13 mouse cellular contexts compared by ENCODE assay signal in genomic region chr3:146337429-146337828, GRCm38 (mm10).
DNase-seq lines count a peak whose midpoint lies in the region; ATAC-seq and TF ChIP-seq lines count a peak whose summit lies in the region.
"Had no signal": no experiment of that assay in that cellular context is flagged by ENCODE, and none has a peak within 500 bp of the region (broad histone marks: within the 10 kb centered on the region; RNA-seq: fewer than 3 reads in every experiment).

No protein-coding gene starts in this region.

- peak overlapping the region; percentile 5 for H3K27ac ChIP-seq in heart, embryonic 11.5 days (ENCODE audit: low read depth, low read length)
- no peak overlapping the region for H3K27ac ChIP-seq in lung, embryonic 14.5 days (ENCODE audit: low read depth)
- peak overlapping the region; percentile 84 for H3K27ac ChIP-seq in hindbrain, embryonic 13.5 days
- H3K27ac ChIP-seq in neural tube, embryonic 13.5 days (replicated peaks), result peak overlapping the region; percentile 77
- H3K27ac ChIP-seq: embryonic facial prominence, embryonic 15.5 days had no signal

- intact Hi-C loops in heart, postnatal 25 days (cut with DNase I), result no loop called here

- H3K9me3 ChIP-seq in heart, embryonic 11.5 days (replicated peaks; ENCODE audit: control insufficient read depth, low read length), result no peaks in the 10 kb centered on the region
- no peaks in the 10 kb centered on the region for H3K9me3 ChIP-seq in lung, embryonic 14.5 days (ENCODE audit: low read depth, low read length)
- no peaks in the 10 kb centered on the region for H3K9me3 ChIP-seq in hindbrain, embryonic 13.5 days
- H3K9me3 ChIP-seq in neural tube, embryonic 13.5 days, result no peaks in the 10 kb centered on the region
- H3K9me3 ChIP-seq: embryonic facial prominence, embryonic 15.5 days had no signal

- peak overlapping the region; percentile 54 for H3K4me2 ChIP-seq in heart, embryonic 11.5 days
- H3K4me2 ChIP-seq in lung, embryonic 14.5 days, result peak overlapping the region; percentile 50
- H3K4me2 ChIP-seq in hindbrain, embryonic 13.5 days, result peak overlapping the region; percentile 49
- peak overlapping the region; percentile 47 for H3K4me2 ChIP-seq in neural tube, embryonic 13.5 days

- H3K4me1 ChIP-seq in heart, embryonic 11.5 days (ENCODE audit: control insufficient read depth, insufficient read depth, low read length), result peaks cover 10% of the 10 kb centered on the region; the same call in 1 of the 2 replicates
- H3K4me1 ChIP-seq in lung, embryonic 14.5 days (ENCODE audit: insufficient read depth), result no peaks in the 10 kb centered on the region; the same call in 1 of the 2 replicates
- peaks cover 39% of the 10 kb centered on the region for H3K4me1 ChIP-seq in hindbrain, embryonic 13.5 days (replicated peaks)
- H3K4me1 ChIP-seq in neural tube, embryonic 13.5 days (replicated peaks), result peaks cover 39% of the 10 kb centered on the region

- ATAC-seq in heart, embryonic 11.5 days (replicated peaks; ENCODE audit: insufficient number of reproducible peaks, low FRiP score, low TSS enrichment), result no peak
- peak; percentile 28; the same call in 1 of the 2 replicates for ATAC-seq in lung, embryonic 14.5 days (ENCODE audit: insufficient read depth)
- no peak for ATAC-seq in hindbrain, embryonic 13.5 days (ENCODE audit: low FRiP score)
- ATAC-seq in neural tube, embryonic 13.5 days (ENCODE audit: low read depth), result no peak
- no peak for ATAC-seq in erythroid progenitor cell, adult 5-6 weeks (replicated peaks; ENCODE audit: low FRiP score, poor library complexity, severe bottlenecking)

- peak overlapping the region; percentile 58; the same call in 1 of the 2 replicates for H3K9ac ChIP-seq in heart, embryonic 11.5 days (ENCODE audit: low read depth, low read length)
- no peak overlapping the region for H3K9ac ChIP-seq in lung, embryonic 14.5 days
- H3K9ac ChIP-seq in hindbrain, embryonic 13.5 days, result peak overlapping the region; percentile 67; the same call in 1 of the 2 replicates
- H3K9ac ChIP-seq in neural tube, embryonic 13.5 days, result peak overlapping the region; percentile 58; the same call in 1 of the 2 replicates
- H3K9ac ChIP-seq: embryonic facial prominence, embryonic 15.5 days had no signal

- no peak for TF ChIP-seq CTCF in lung, embryonic 14.5 days (IDR thresholded peaks at IDR 0.05; ENCODE audit: low read depth)

- WGBS in heart, embryonic 11.5 days (ENCODE audit: insufficient replicate concordance), result 60% methylated on average over 3 of the region's 3 CpGs
- 34% methylated on average over 3 of the region's 3 CpGs for WGBS in lung, embryonic 14.5 days
- 61% methylated on average over 3 of the region's 3 CpGs for WGBS in hindbrain, embryonic 13.5 days
- 50% methylated on average over 3 of the region's 3 CpGs for WGBS in neural tube, embryonic 13.5 days

- no peaks in the 10 kb centered on the region for H3K36me3 ChIP-seq in heart, embryonic 11.5 days (ENCODE audit: control insufficient read depth, insufficient read depth, low read length)
- no peaks in the 10 kb centered on the region for H3K36me3 ChIP-seq in lung, embryonic 14.5 days (ENCODE audit: insufficient read depth)
- no peaks in the 10 kb centered on the region for H3K36me3 ChIP-seq in hindbrain, embryonic 13.5 days
- no peaks in the 10 kb centered on the region for H3K36me3 ChIP-seq in neural tube, embryonic 13.5 days
- H3K36me3 ChIP-seq: embryonic facial prominence, embryonic 15.5 days had no signal

- DNase-seq in heart, postnatal 25 days (ENCODE audit: low spot score), result no peak
- peak; percentile 23 for DNase-seq in lung, embryonic 14.5 days
- no peak for DNase-seq in lung, postnatal 4 days
- DNase-seq in frontal cortex, adult 2 months (ENCODE audit: extremely low spot score in 1 of 2, low spot score in 1 of 2), result no peak
- DNase-seq: adrenal gland, postnatal 14 days; cerebellum, adult 18-20 months; gastrocnemius, postnatal 25 days; kidney, postnatal 36 days had no signal

- H3K27me3 ChIP-seq in heart, embryonic 11.5 days (ENCODE audit: control insufficient read depth, insufficient read depth, low read length), result no peaks in the 10 kb centered on the region
- no peaks in the 10 kb centered on the region for H3K27me3 ChIP-seq in lung, embryonic 14.5 days (ENCODE audit: insufficient read depth, low read length)
- H3K27me3 ChIP-seq in hindbrain, embryonic 13.5 days, result no peaks in the 10 kb centered on the region
- H3K27me3 ChIP-seq in neural tube, embryonic 13.5 days, result no peaks in the 10 kb centered on the region
- H3K27me3 ChIP-seq: embryonic facial prominence, embryonic 15.5 days had no signal

- H3K4me3 ChIP-seq in heart, embryonic 11.5 days (ENCODE audit: low read depth, low read length), result no peak overlapping the region
- no peak overlapping the region for H3K4me3 ChIP-seq in lung, embryonic 14.5 days (ENCODE audit: low read depth, low read length)
- no peak overlapping the region; the same call in 1 of the 2 replicates for H3K4me3 ChIP-seq in hindbrain, embryonic 13.5 days
- H3K4me3 ChIP-seq in neural tube, embryonic 13.5 days, result no peak overlapping the region
